Mouse (Mus musculus): ENCODE results near the gene Thap2. TPM values are rescaled to one million over a fixed set of nuclear protein-coding genes. Genes with fewer than 3 reads are reported as not detected.

The Thap2 gene
- polyA plus RNA-seq, 1 experiment from 2014 or later = 24.0 TPM

DNA sequence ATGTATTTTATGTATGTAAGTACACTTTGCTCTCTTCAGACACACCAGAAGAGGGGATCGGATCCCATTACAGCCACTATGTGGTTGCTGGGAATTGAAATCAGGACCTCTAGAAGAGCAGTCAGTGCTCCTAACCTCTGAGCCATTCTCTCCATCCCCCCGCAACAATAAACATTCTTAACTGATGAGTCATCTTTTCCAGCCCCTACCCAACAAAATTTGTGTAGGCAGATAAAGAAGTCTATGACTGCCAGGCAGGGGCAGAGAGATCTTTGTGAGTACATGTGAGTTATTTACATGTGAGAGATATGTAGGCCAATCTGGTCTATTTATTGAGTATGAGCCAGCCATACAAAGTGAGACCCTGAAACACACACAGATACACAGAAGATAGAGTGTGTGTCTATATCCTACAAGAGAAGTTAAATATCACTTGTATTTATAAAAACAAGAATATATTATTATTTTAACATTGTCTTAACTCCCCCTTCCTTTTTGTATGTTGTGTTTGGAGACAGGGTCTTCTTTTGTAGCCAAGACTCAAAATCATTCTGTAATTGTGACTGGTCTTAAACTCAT, 2.6 kb downstream of the Thap2 start:
- no peak overlapping the region for H3K4me3 ChIP-seq
- peaks cover 18% of the 10 kb centered on the region for H3K4me1 ChIP-seq
- no peak overlapping the region for H3K27ac ChIP-seq
- WGBS = 87% methylated on average over 2 of the region's 2 CpGs
- H3K27me3 ChIP-seq (ENCODE audit: low read depth, poor library complexity, severe bottlenecking) = no peaks in the 10 kb centered on the region
- H3K36me3 ChIP-seq = peaks cover 22% of the 10 kb centered on the region
- DNase-seq (ENCODE audit: low spot score) = no peak
- H3K9me3 ChIP-seq (replicated peaks) = no peaks in the 10 kb centered on the region

DNA sequence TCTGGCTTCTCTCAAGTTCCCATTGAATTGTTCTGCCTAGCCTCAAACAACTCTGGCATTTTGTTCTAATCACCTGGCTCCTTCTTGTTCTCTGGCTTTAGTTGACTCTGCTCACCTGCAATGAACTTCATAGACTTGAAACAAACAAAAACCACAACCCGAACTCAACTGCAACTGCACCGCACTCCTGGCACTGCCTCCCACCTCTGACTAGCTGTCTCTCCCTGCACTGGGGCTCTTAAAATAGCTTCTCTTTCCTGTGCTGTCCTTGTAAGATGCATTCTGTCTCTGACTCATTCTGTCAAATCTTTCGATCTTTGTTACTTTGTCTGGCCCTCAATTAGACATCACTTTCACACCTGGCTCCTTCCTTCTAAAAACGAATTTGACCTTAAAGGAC, 21.1 kb downstream of the Thap2 start:
- H3K4me3 ChIP-seq = peak overlapping the region; percentile 62
- WGBS = 89% methylated on average over 4 of the region's 4 CpGs
- H3K36me3 ChIP-seq = no peaks in the 10 kb centered on the region
- H3K4me1 ChIP-seq = peaks cover 14% of the 10 kb centered on the region
- no peaks in the 10 kb centered on the region for H3K9me3 ChIP-seq (replicated peaks)
- no peaks in the 10 kb centered on the region for H3K27me3 ChIP-seq (ENCODE audit: low read depth, poor library complexity, severe bottlenecking)
- H3K27ac ChIP-seq = peak overlapping the region; percentile 90; the same call in 1 of the 2 replicates
- no peak for DNase-seq (ENCODE audit: low spot score)

DNA sequence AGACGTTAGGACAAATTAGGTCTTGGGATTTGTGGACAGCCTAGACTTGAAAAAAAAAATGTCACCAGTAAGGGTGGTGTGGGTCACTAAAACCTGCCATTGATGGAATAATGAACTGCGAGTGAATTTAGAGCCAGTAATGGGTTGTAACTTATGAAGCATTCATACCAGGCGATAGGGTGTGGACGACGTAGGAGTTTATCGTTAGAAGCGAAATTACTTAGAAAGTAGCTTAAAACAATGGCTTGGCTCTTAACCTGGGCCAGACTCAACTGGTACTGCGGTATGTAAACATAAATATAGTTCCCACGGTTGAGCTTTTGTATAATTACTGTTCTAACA, 21.6 kb downstream of the Thap2 start:
- H3K4me3 ChIP-seq = peak overlapping the region; percentile 62
- peaks cover 14% of the 10 kb centered on the region for H3K4me1 ChIP-seq
- DNase-seq (ENCODE audit: low spot score) = no peak
- no peaks in the 10 kb centered on the region for H3K9me3 ChIP-seq (replicated peaks)
- peak overlapping the region; percentile 90 for H3K27ac ChIP-seq
- H3K27me3 ChIP-seq (ENCODE audit: low read depth, poor library complexity, severe bottlenecking) = no peaks in the 10 kb centered on the region
- WGBS = 9% methylated on average over 9 of the region's 9 CpGs
- no peaks in the 10 kb centered on the region for H3K36me3 ChIP-seq

DNA sequence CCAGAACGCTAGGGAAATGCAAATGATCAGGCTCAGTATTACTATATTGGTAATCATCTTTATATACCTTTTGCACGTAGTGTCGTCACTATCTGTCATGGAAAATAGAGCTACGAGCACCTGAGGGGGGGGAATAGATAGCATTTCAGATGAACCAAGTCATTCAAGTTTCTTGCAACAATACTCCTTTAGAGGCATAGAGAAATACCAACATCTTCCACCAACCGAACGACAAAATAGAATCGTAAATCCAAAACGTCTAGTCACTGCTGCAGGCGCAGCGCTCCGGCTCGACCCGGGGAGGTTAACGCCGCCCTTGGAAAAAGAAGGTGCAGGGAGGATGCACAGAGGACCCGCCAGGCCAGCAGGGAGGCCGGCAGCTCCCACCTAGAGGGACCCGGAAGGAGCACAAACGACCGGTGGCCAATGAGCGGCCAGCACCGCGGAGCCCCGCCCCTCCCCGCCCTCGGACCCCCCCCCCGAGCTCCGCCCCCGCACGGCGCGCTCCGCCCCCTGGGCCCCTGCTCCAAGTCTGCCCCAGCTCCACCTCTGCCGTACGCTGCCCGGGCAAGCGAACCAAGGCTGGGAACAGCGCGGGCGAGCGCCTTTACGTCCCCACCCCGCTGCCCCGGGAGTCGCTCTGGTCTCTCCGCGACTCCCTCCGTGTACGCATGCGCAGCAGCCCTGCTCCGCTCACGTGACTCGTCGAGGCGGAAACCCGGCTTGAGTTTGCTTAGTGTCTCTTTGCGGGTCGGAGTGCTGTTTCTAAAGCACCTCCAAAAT, 22.2 kb downstream of the Thap2 start, which contains the start of gene Tmem19:
Gene Tmem19 (minus strand): TSS at position 662 of the 783 bp plus-strand sequence.
- WGBS = 1% methylated on average over 57 of the region's 58 CpGs
- Histone ChIP-seq H3K4me3 (peak within 1 kb of the TSS; percentile 62), H3K9me3 (replicated peaks) (no peaks in the 10 kb centered on the region), H3K27me3 (ENCODE audit: low read depth, poor library complexity, severe bottlenecking) (no peaks in the 10 kb centered on the region), H3K4me1 (peaks cover 14% of the 10 kb centered on the region), H3K36me3 (peaks cover 3% of the 10 kb centered on the region; the same call in 1 of the 2 replicates), H3K27ac (peak within 1 kb of the TSS; percentile 90)
- DNase-seq (ENCODE audit: low spot score) = peak; percentile 97

DNA sequence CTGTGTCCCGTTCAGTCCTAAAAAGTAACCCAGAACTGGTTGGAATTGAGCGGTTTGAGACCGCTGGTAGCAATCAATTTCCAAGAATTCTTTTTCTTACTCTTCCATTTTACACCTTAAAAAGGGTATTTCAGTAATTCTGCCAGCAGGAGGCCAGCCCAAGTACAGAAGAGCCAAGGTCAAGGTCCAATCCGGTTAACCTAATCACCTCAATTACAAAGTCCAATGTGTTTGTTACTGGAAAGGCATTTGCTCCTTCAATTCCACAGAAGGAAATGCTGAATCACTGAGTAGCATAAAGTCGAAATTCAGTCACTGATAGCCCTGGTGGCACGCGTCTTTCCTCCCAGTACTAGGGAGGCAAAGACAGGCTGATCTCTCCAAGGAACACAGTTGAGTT, 25.2 kb downstream of the Thap2 start:
- 94% methylated on average over 7 of the region's 7 CpGs for WGBS
- no peak overlapping the region for H3K4me3 ChIP-seq
- H3K36me3 ChIP-seq = peaks cover 13% of the 10 kb centered on the region
- peaks cover 14% of the 10 kb centered on the region for H3K4me1 ChIP-seq
- H3K27me3 ChIP-seq (ENCODE audit: low read depth, poor library complexity, severe bottlenecking) = no peaks in the 10 kb centered on the region
- no peak overlapping the region for H3K27ac ChIP-seq
- DNase-seq (ENCODE audit: low spot score) = no peak
- no peaks in the 10 kb centered on the region for H3K9me3 ChIP-seq (replicated peaks)

DNA sequence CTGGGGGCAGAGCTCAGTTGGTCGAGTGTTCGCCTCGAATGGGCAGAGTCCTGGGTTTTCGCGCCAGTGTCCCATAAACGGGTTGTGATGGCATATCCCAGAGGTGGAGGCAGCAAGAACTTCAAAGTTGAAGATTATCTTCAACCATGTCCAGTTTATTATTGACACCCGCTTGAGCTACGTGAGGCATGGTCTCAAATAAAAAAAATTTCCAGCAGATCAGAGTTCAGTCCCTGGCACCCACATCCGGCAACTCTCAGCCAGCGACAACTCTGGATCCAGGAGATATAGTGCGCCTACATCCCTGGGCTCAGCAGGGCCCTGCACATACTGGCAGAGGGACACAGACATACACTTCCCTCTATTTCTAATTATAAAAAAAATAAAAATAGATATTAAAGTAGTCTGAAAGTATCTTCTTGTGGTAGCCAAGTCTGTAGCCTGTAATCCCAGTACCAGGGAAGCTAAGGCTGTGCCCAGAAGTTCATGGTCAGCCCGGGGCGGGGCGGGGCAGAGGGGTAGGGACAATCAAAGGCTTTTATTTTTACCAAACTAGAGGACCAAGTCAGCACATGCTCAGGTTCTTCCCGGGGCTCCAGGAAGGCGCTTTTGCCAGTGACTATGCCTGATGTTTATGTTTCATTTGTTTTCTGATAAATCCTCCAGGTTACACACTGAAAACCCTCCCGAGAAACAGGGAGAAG, 25.9 kb downstream of the Thap2 start:
- DNase-seq (ENCODE audit: low spot score) = no peak
- Histone ChIP-seq H3K36me3 (peaks cover 13% of the 10 kb centered on the region), H3K27me3 (ENCODE audit: low read depth, poor library complexity, severe bottlenecking) (no peaks in the 10 kb centered on the region), H3K27ac (no peak overlapping the region), H3K9me3 (replicated peaks) (no peaks in the 10 kb centered on the region), H3K4me3 (no peak overlapping the region), H3K4me1 (peaks cover 14% of the 10 kb centered on the region)
- 96% methylated on average over 17 of the region's 17 CpGs for WGBS

DNA sequence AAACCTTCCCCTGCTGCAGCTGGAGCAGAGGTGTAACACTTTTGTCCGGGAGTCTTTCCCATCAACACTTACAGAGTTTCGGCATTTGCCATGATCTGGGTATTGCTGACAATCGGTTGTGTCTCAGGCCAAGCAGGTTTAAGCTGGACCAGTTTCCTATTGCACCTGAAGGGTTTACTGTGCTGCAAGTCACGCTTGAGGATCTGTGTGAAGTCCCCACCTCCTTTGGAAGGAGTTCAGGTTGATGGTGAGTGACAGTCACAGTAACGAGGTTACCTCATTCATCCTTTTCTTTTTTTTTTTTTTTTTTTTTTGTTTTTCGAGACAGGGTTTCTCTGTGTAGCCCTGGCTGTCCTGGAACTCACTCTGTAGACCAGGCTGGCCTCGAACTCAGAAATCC, 28.1 kb downstream of the Thap2 start:
- Histone ChIP-seq H3K4me1 (peaks cover 1% of the 10 kb centered on the region; the same call in 1 of the 2 replicates), H3K36me3 (peaks cover 13% of the 10 kb centered on the region), H3K27me3 (ENCODE audit: low read depth, poor library complexity, severe bottlenecking) (no peaks in the 10 kb centered on the region), H3K9me3 (replicated peaks) (no peaks in the 10 kb centered on the region), H3K4me3 (no peak overlapping the region), H3K27ac (no peak overlapping the region)
- 90% methylated on average over 6 of the region's 7 CpGs for WGBS
- DNase-seq (ENCODE audit: low spot score) = no peak

DNA sequence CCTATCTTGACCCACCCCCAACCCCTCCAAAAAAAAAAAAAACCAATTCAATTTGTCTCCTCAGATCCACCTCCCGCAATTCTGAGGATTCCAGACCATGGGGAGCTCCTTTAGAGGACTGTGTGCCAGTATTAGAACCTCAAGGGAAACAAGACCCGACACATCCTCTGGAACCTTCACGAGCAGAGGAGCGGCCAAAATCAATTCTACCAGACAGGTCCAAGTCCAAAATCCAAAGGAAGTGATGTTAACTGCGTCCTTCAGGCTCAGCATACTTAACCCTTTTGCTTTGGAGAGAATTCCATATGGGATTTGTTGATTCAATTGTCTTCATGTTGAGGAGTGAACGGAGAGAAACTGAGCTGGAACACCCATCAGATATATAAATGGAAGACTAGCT, 29.2 kb downstream of the Thap2 start:
- Histone ChIP-seq H3K36me3 (peaks cover 13% of the 10 kb centered on the region), H3K4me3 (no peak overlapping the region), H3K9me3 (replicated peaks) (no peaks in the 10 kb centered on the region), H3K4me1 (no peaks in the 10 kb centered on the region), H3K27ac (no peak overlapping the region), H3K27me3 (ENCODE audit: low read depth, poor library complexity, severe bottlenecking) (no peaks in the 10 kb centered on the region)
- no peak for DNase-seq (ENCODE audit: low spot score)
- 92% methylated on average over 6 of the region's 6 CpGs for WGBS

DNA sequence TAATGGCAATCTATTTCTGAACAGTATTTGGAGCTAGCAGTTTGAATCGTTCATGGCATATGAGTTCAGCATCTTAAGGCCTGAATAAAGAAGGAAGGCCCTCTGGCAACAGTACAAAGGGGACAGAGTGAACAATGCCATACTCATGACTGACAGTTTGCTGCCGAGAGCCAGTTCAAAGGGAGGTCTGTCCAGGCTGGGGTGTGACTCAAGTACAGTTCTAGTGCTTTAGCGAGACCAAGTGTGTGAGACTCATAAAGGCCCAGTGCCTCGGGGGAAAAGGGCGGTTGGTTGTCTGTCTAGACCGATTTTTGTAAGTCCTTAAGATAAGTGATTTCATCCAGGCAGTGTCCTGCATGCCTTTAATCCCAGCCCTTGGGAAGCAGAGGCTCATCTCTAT, 29.7 kb downstream of the Thap2 start:
- Histone ChIP-seq H3K4me1 (no peaks in the 10 kb centered on the region), H3K27me3 (ENCODE audit: low read depth, poor library complexity, severe bottlenecking) (no peaks in the 10 kb centered on the region)

DNA sequence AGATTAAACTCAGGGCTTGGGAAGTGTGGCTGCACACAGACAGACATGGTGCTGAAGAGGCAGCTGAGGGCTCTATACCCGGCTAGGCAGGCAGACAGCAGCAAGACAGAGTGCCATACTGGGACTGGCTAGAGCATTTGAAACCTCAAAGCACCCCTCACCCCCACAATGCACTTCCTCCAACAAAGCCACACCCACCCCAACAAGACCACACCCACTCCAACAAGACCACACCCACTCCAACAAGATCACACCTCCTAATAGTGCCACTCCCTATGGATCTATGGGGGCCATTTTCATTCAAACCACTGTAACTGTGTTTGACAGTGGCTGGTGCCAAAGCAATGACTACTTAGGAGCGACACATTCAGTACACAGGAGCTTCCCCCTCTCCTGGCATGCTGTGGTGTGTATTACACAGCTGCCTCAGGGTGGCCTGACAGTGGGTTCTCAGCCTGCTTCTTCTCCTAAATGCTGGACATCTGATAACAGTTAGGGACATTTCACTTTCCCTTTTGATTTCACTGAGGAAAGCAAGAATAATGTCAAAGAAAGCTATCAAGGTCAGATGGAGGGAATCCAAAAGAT, 33.3 kb downstream of the Thap2 start:
- no peaks in the 10 kb centered on the region for H3K27me3 ChIP-seq (ENCODE audit: low read depth, poor library complexity, severe bottlenecking)
- WGBS = 80% methylated on average over 2 of the region's 2 CpGs

More for the DNA sequence above, 29.7 kb downstream of the Thap2 start:
- H3K4me3 ChIP-seq = no peak overlapping the region
- 81% methylated on average over 6 of the region's 6 CpGs for WGBS
- H3K36me3 ChIP-seq = peaks cover 13% of the 10 kb centered on the region
- H3K27ac ChIP-seq = no peak overlapping the region
- no peaks in the 10 kb centered on the region for H3K9me3 ChIP-seq (replicated peaks)
- no peak for DNase-seq (ENCODE audit: low spot score)

DNA sequence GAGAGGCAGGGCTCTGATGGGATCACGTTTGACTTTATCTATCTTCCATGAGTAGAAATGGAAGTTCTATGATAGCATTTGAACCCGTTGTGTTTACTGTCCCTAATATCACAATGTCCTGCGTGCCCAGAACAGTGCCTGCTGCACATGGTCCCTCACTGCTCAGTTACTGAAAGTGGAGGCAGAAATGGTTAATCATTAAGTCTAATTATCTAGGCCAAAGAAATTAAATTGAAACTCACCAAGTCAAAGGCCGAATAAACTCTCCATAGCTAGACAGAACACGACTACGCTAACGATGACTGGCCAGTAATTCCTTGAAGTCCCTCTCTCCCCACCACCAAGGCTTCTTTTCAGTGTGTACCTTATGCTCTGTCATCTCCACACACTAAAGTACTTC, 34.7 kb downstream of the Thap2 start:
- H3K27ac ChIP-seq = no peak overlapping the region
- WGBS = 87% methylated on average over 7 of the region's 7 CpGs
- DNase-seq (ENCODE audit: low spot score) = no peak
- peaks cover 11% of the 10 kb centered on the region for H3K36me3 ChIP-seq
- H3K27me3 ChIP-seq (ENCODE audit: low read depth, poor library complexity, severe bottlenecking) = no peaks in the 10 kb centered on the region
- no peak overlapping the region for H3K4me3 ChIP-seq
- no peaks in the 10 kb centered on the region for H3K9me3 ChIP-seq (replicated peaks)
- H3K4me1 ChIP-seq = no peaks in the 10 kb centered on the region

More for the DNA sequence above, 33.3 kb downstream of the Thap2 start:
- no peak overlapping the region for H3K4me3 ChIP-seq
- H3K4me1 ChIP-seq = no peaks in the 10 kb centered on the region
- H3K27ac ChIP-seq = no peak overlapping the region
- no peaks in the 10 kb centered on the region for H3K9me3 ChIP-seq (replicated peaks)
- no peak for DNase-seq (ENCODE audit: low spot score)
- peaks cover 6% of the 10 kb centered on the region for H3K36me3 ChIP-seq

DNA sequence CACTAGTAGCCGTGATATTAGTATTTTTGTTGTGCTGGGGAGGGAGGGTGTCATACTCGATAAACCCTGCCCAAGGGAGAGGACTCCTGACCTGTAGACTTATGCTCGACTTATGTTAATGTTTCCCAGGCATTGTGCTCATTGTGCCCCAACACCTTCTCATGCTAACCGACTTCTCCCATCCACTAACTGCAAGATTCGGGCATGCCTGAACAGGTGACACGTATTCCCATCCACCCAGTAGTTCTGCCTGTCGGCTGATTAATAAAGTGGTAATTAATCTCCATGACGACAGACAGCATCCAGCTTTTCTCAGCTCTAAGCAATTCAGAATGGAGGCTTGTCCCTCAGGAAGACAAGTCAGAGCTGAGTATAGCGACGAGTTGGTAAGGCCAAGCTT, 35.2 kb downstream of the Thap2 start:
- Histone ChIP-seq H3K4me3 (no peak overlapping the region), H3K27me3 (ENCODE audit: low read depth, poor library complexity, severe bottlenecking) (no peaks in the 10 kb centered on the region), H3K9me3 (replicated peaks) (no peaks in the 10 kb centered on the region), H3K27ac (no peak overlapping the region), H3K4me1 (no peaks in the 10 kb centered on the region), H3K36me3 (peaks cover 11% of the 10 kb centered on the region)
- 82% methylated on average over 10 of the region's 10 CpGs for WGBS
- no peak for DNase-seq (ENCODE audit: low spot score)

DNA sequence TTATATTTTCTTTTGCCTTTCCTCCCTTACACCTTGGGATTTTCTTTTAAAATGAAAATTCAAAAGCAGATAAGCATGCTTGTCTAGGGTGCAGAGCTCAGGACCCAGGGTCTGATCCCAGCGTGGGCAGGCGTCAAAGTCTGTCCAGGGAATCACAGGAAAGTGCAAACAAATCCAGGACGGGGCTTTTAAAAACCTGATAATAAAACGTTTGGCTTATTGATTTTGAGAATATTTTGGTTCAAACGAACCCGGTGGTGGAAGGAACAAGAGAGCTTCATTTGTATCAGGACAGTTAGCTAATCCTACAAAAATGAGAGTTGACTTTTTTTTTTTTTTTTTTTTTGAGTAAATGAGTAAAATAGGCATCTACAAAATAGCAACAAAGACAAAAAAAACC, 36.1 kb downstream of the Thap2 start:
- Histone ChIP-seq H3K36me3 (peaks cover 12% of the 10 kb centered on the region), H3K27me3 (ENCODE audit: low read depth, poor library complexity, severe bottlenecking) (no peaks in the 10 kb centered on the region), H3K9me3 (replicated peaks) (no peaks in the 10 kb centered on the region), H3K27ac (no peak overlapping the region), H3K4me3 (no peak overlapping the region), H3K4me1 (no peaks in the 10 kb centered on the region)
- no peak for DNase-seq (ENCODE audit: low spot score)
- 82% methylated on average over 6 of the region's 6 CpGs for WGBS
